Mouse (Mus musculus) myocyte (in vitro differentiated cells): ENCODE measurements at regions not wholly inside any gene's neighbourhood (a gene's known extent, or its start where the extent isn't known, plus 50 kb on each side); places are given as distances from the start of the nearest gene placed in this dataset.

Experiments
- CEBPB ChIP-seq: IDR thresholded peaks from 2 replicates; pipeline ENCODE4 v1.6.1; 2011; ENCODE audit warnings: mild to moderate bottlenecking, moderate library complexity; ENCODE audit not compliant: poor library complexity, insufficient read depth, severe bottlenecking
- E2F4 ChIP-seq: IDR thresholded peaks from one replicate; pipeline ENCODE4 v1.6.1; 2011; ENCODE audit warnings: mild to moderate bottlenecking, control low read depth, moderate library complexity; ENCODE audit not compliant: insufficient read depth
- MAX ChIP-seq: IDR thresholded peaks from one replicate; pipeline ENCODE4 v1.6.1; 2011; ENCODE audit warnings: low read depth, mild to moderate bottlenecking, control low read depth
- MYOD1 ChIP-seq, 3 experiments: IDR thresholded peaks; one replicate each; pipeline ENCODE4 v1.6.1; 2011; ENCODE audit warnings: control low read depth in 2 of 3, low read depth in 2 of 3, mild to moderate bottlenecking in 2 of 3, moderate library complexity in 1 of 3; ENCODE audit not compliant: insufficient read length in 2 of 3, control insufficient read depth in 1 of 3
- MYOG ChIP-seq, 3 experiments: IDR thresholded peaks; one replicate each; pipeline ENCODE4 v1.6.1; 2011; ENCODE audit warnings: control low read depth in 2 of 3, low read depth in 2 of 3, mild to moderate bottlenecking in 2 of 3; ENCODE audit not compliant: insufficient read length in 2 of 3, control insufficient read depth in 1 of 3, insufficient read depth in 1 of 3
- POLR2A ChIP-seq: IDR thresholded peaks from one replicate; pipeline ENCODE4 v1.6.1; 2011; ENCODE audit warnings: low read depth, mild to moderate bottlenecking, control low read depth, moderate library complexity; ENCODE audit not compliant: insufficient read length
- SRF ChIP-seq: IDR thresholded peaks from one replicate; pipeline ENCODE4 v1.6.1; 2011; ENCODE audit warnings: low read depth; ENCODE audit not compliant: control insufficient read depth, insufficient read length
- TCF12 ChIP-seq: IDR thresholded peaks from one replicate; pipeline ENCODE4 v1.6.1; 2011; ENCODE audit warnings: mild to moderate bottlenecking, control low read depth; ENCODE audit not compliant: poor library complexity, insufficient read depth, severe bottlenecking
- TCF3 ChIP-seq: IDR thresholded peaks from one replicate; pipeline ENCODE4 v1.6.1; 2011; ENCODE audit warnings: low read depth, control low read depth; ENCODE audit not compliant: insufficient read length
- USF1 ChIP-seq: IDR thresholded peaks from one replicate; pipeline ENCODE4 v1.6.1; 2011; ENCODE audit warnings: low read depth, mild to moderate bottlenecking, control low read depth, moderate library complexity

DNA sequence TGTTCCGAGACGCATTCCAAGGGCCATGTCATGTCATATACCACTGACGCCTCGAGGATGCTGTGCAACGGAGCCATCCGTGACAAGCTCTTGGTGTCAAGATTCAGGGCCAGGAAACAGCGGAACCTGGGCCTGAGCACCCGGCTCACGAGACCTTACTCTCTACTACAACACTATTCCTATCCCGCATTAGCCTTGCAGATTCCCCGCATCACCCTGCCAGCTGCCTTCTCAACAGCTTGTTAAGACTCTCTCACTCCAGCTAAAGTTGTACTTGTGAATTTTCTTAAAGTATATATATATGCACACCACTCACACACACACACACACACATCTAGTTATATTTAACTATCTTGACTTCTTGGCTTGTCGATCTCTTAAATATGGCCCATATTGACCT is 236.4 kb upstream of the Noct start:
- TF ChIP-seq POLR2A (no peak), MAX (no peak), TCF12 (no peak), E2F4 (no peak), CEBPB (no peak), MYOD1 (IDR thresholded peaks at IDR 0.05; ENCODE audit: control insufficient read depth in 1 of 3, insufficient read length in 2 of 3, low read depth in 2 of 3) (no peak), USF1 (no peak), TCF3 (no peak), SRF (no peak), MYOG (IDR thresholded peaks at IDR 0.05; ENCODE audit: control insufficient read depth in 1 of 3, insufficient read depth in 1 of 3, insufficient read length in 2 of 3, low read depth in 2 of 3) (no peak)
